21 mouse cellular contexts compared by ENCODE assay signal in the genomic region with DNA sequence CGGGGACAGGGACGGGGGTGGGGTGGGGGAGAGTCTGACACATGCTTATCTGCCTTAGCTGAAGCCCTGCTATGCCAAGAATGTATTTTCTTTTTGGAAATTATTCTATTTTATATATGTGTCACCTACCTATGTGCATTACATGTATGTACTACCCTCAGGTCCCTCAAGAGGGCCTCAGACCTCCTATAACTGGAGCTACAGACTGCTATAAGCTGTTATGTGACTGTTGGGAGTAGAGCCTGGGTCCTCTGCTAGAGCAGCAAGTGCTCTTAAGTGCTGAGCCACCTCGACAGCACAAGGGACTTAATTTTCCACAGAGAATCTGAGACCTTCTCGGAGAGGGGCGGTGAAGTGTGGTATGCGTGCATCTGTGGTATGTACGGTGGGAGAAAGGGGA. TPM values are rescaled to one million over a fixed set of nuclear protein-coding genes. Genes with fewer than 3 reads are reported as not detected.
"Had no signal": no experiment of that assay in that cellular context is flagged by ENCODE, and none has a peak within 500 bp of the region (broad histone marks: within the 10 kb centered on the region; RNA-seq: fewer than 3 reads in every experiment).

No protein-coding gene starts in this region.

- H3K27ac ChIP-seq: kidney, embryonic 15.5 days; limb, embryonic 12.5 days; limb, embryonic 15.5 days; liver, embryonic 14.5 days; macrophage; midbrain, embryonic 12.5 days; midbrain, embryonic 15.5 days; neural tube, embryonic 13.5 days; stomach, embryonic 15.5 days had no signal

- H3K4me3 ChIP-seq: kidney, embryonic 15.5 days; limb, embryonic 12.5 days; limb, embryonic 15.5 days; midbrain, embryonic 12.5 days; midbrain, embryonic 15.5 days; neural tube, embryonic 13.5 days; stomach, embryonic 15.5 days had no signal

- H3K9me3 ChIP-seq: kidney, embryonic 15.5 days; limb, embryonic 12.5 days; limb, embryonic 15.5 days; midbrain, embryonic 12.5 days; midbrain, embryonic 15.5 days; neural tube, embryonic 13.5 days; stomach, embryonic 15.5 days had no signal

- H3K4me1 ChIP-seq: kidney, embryonic 15.5 days; limb, embryonic 12.5 days; limb, embryonic 15.5 days; midbrain, embryonic 12.5 days; midbrain, embryonic 15.5 days; neural tube, embryonic 13.5 days; stomach, embryonic 15.5 days had no signal

- H3K4me2 ChIP-seq: kidney, embryonic 15.5 days; limb, embryonic 12.5 days; limb, embryonic 15.5 days; liver, embryonic 11.5 days; midbrain, embryonic 12.5 days; midbrain, embryonic 15.5 days; neural tube, embryonic 13.5 days; stomach, embryonic 15.5 days had no signal

- ATAC-seq: liver, postnatal 0 days; midbrain, embryonic 15.5 days had no signal

- H3K9ac ChIP-seq: kidney, embryonic 15.5 days; limb, embryonic 12.5 days; limb, embryonic 15.5 days; liver, embryonic 14.5 days; liver, postnatal 0 days; midbrain, embryonic 12.5 days; midbrain, embryonic 15.5 days; neural tube, embryonic 13.5 days; stomach, embryonic 15.5 days had no signal

- DNase-seq: kidney, adult 11 months; kidney, adult 8-10 months; kidney, postnatal 10 days; kidney, postnatal 4 days; left cerebral cortex, postnatal 4 days; liver, postnatal 0 days; lung, postnatal 10 days; retina, postnatal 1 day; right cerebral cortex, postnatal 25 days; spleen, adult 18-20 months; thymus, postnatal 25 days had no signal

- H3K27me3 ChIP-seq: kidney, embryonic 15.5 days; limb, embryonic 12.5 days; limb, embryonic 15.5 days; midbrain, embryonic 12.5 days; midbrain, embryonic 15.5 days; neural tube, embryonic 13.5 days; stomach, embryonic 15.5 days had no signal

RNA-seq across cellular contexts. Expression of a gene that starts 16.9 kb away (rescaled TPM):
- polyA plus RNA-seq: liver, embryonic 11.5 days; liver, embryonic 14.5 days; macrophage; midbrain, embryonic 12.5 days; midbrain, embryonic 15.5 days; neural tube, embryonic 13.5 days; stomach, embryonic 15.5 days had no signal

RNA-seq across cellular contexts. Expression of a gene that starts 25.7 kb away (rescaled TPM):
- polyA plus RNA-seq: liver, embryonic 14.5 days; macrophage; midbrain, embryonic 12.5 days had no signal

RNA-seq across cellular contexts. Expression of a gene that starts 36.0 kb away (rescaled TPM):
- polyA plus RNA-seq: limb, embryonic 12.5 days; limb, embryonic 15.5 days; macrophage; midbrain, embryonic 12.5 days; midbrain, embryonic 15.5 days; neural tube, embryonic 13.5 days had no signal
